Mouse (Mus musculus) ES-Bruce4 (cell line): ENCODE measurements around the gene Col4a1. TPM values are rescaled to one million over a fixed set of nuclear protein-coding genes. Genes with fewer than 3 reads are reported as not detected.

Experiments
- H3K27ac ChIP-seq: 2 replicates; pipeline ENCODE4 v1.5.1; 2012; ENCODE audit warnings: low read length, inconsistent platforms; ENCODE audit not compliant: insufficient read depth
- H3K27me3 ChIP-seq: 2 replicates; pipeline ENCODE4 v1.6.1; 2012; ENCODE audit warnings: mild to moderate bottlenecking, low read length, inconsistent platforms; ENCODE audit not compliant: control insufficient read depth, poor library complexity, insufficient read depth, severe bottlenecking
- H3K36me3 ChIP-seq: 2 replicates; pipeline ENCODE4 v1.6.1; 2012; ENCODE audit warnings: inconsistent platforms, mild to moderate bottlenecking, low read length, moderate library complexity; ENCODE audit not compliant: control insufficient read depth, poor library complexity, insufficient read depth, severe bottlenecking
- H3K4me1 ChIP-seq: one replicate; pipeline ENCODE4 v1.8.1; 2011; ENCODE audit warnings: low read length; ENCODE audit not compliant: control insufficient read depth, insufficient read depth
- H3K4me3 ChIP-seq: 2 replicates; pipeline ENCODE4 v1.5.1; 2011; ENCODE audit warnings: low read depth, mild to moderate bottlenecking, low read length
- H3K9ac ChIP-seq: 2 replicates; pipeline ENCODE4 v1.6.1; 2012; ENCODE audit warnings: low read depth, mild to moderate bottlenecking, inconsistent platforms; ENCODE audit not compliant: poor library complexity, severe bottlenecking
- H3K9me3 ChIP-seq: replicated peaks from 2 replicates; pipeline ENCODE4 v1.6.1; 2012; ENCODE audit warnings: mild to moderate bottlenecking, low read length, inconsistent platforms; ENCODE audit not compliant: control insufficient read depth, poor library complexity, insufficient read depth, severe bottlenecking
- CTCF ChIP-seq: IDR thresholded peaks from one replicate; pipeline ENCODE4 v1.8.1; 2011; ENCODE audit warnings: low read depth, low read length
- EP300 ChIP-seq: IDR thresholded peaks from 2 replicates; pipeline ENCODE4 v1.6.1; 2011; ENCODE audit warnings: low read depth, low read length; ENCODE audit not compliant: insufficient read depth
- POLR2A ChIP-seq: IDR thresholded peaks from one replicate; pipeline ENCODE4 v1.8.1; 2011; ENCODE audit warnings: low read length; ENCODE audit not compliant: insufficient read depth
- polyA plus RNA-seq: library from polyadenylated mRNA; stranded (reverse); fragments of >200 nt; gene quantifications from 2 replicates; pipeline ENCODE4 v1.2.4, GENCODE M21; 2011; ENCODE audit warnings: low read depth; ENCODE audit not compliant: missing spikeins, insufficient read depth, insufficient read length

Gene Col4a1
- polyA plus RNA-seq, 1 experiment, result 56.3 TPM

GRCm38 (mm10) chr8:11259832-11260615 lies 52.6 kb downstream of the Col4a1 start:
- Histone ChIP-seq H3K36me3 (no peaks in the 10 kb centered on the region), H3K9me3 (no peaks in the 10 kb centered on the region), H3K27ac (no peak overlapping the region), H3K9ac (no peak overlapping the region), H3K27me3 (no peaks in the 10 kb centered on the region), H3K4me3 (no peak overlapping the region), H3K4me1 (no peaks in the 10 kb centered on the region)
- TF ChIP-seq EP300 (no peak), POLR2A (no peak), CTCF (no peak)

DNA sequence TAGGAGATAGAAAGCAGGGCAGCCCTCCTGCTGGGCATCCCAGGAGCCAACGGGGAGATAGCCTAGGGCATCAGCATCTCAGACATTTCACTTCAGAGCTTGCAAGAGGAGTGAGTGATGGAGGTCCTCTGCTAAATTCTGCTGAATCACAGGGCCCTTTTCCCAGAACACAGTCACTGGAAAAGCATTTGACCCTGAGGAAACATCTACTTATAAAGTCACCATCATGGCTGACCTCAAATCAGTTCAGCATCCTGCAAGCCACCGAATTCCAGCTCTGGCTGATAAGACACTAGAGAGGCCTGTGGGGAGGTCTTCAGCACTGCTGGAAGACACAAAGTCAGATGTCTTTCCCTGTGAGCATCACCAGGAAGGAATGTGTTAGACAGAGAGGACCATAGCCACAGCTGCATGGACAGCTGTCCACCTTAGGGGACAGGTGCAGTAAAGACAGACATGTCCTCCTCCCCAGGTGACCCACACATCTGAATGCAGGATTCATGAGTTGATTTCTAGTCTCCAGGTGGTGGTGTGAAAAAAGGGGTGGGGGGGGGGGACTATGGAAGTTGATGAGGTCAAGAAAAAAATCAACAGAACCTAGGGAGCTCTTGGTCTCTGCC lies 54.0 kb downstream of the Col4a1 start:
- TF ChIP-seq CTCF (no peak), POLR2A (no peak), EP300 (no peak)
- H3K27me3 ChIP-seq, result no peaks in the 10 kb centered on the region
- no peak overlapping the region for H3K9ac ChIP-seq
- no peak overlapping the region for H3K27ac ChIP-seq
- H3K4me3 ChIP-seq, result no peak overlapping the region
- no peaks in the 10 kb centered on the region for H3K36me3 ChIP-seq
- H3K9me3 ChIP-seq, result no peaks in the 10 kb centered on the region
- no peaks in the 10 kb centered on the region for H3K4me1 ChIP-seq

DNA sequence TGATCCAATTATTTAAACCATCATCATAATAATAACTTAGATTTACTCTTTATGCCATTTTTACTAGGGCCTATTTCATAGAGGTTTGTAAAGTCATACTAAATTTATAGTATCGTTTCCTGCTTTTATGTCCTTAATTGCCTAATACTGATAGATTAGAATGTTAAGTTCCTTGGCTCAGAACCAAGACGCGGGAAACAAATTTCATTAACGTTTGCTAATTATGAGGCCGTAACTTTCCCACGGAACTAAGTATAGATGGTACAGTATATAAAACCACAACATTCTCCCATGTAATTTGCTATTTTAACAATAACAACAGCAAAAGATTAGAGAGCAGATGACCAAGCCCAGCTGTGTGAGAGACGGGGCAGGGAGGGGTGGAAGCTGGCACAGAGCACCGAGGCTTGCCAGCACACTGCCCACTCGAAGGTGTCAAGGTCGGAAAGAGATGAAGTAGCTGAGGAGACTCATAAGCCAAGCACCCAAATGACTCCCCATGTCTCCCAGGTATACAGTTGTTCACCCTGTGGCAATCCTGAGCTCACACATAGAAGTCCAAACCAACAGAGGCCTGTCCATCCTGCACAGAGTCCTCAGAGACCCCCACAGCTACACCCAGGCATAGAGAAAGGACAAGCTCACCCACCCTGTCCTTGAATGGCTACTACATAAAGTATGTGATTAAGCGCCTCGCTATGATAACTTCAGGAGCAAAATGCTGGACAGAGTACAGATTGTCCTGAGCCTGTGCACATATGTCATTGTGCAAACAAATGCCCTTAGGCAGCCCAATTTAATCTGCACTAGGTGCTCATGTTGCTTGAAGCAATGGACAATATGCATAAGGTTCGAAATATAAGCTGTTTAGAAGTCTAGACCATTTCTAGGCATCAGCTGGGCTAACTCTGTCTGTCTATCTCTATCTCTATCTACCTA lies 55.3 kb downstream of the Col4a1 start:
- no peak for TF ChIP-seq POLR2A
- TF ChIP-seq CTCF, result no peak
- no peak for TF ChIP-seq EP300
- H3K9ac ChIP-seq, result no peak overlapping the region
- H3K27me3 ChIP-seq, result no peaks in the 10 kb centered on the region

GRCm38 (mm10) chr8:11256405-11256804 lies 56.2 kb downstream of the Col4a1 start:
- H3K4me1 ChIP-seq, result no peaks in the 10 kb centered on the region
- no peaks in the 10 kb centered on the region for H3K9me3 ChIP-seq
- TF ChIP-seq CTCF (no peak), EP300 (no peak), POLR2A (no peak)
- H3K9ac ChIP-seq, result no peak overlapping the region
- no peak overlapping the region for H3K27ac ChIP-seq
- no peaks in the 10 kb centered on the region for H3K36me3 ChIP-seq
- H3K4me3 ChIP-seq, result no peak overlapping the region
- H3K27me3 ChIP-seq, result no peaks in the 10 kb centered on the region

More for the DNA sequence above, 55.3 kb downstream of the Col4a1 start:
- no peaks in the 10 kb centered on the region for H3K9me3 ChIP-seq
- no peak overlapping the region for H3K27ac ChIP-seq
- no peak overlapping the region for H3K4me3 ChIP-seq
- H3K36me3 ChIP-seq, result no peaks in the 10 kb centered on the region
- no peaks in the 10 kb centered on the region for H3K4me1 ChIP-seq

GRCm38 (mm10) chr8:11255680-11256079 lies 56.9 kb downstream of the Col4a1 start:
- no peak overlapping the region for H3K27ac ChIP-seq
- H3K27me3 ChIP-seq, result no peaks in the 10 kb centered on the region
- TF ChIP-seq CTCF (no peak), POLR2A (no peak), EP300 (no peak)
- no peaks in the 10 kb centered on the region for H3K4me1 ChIP-seq
- no peak overlapping the region for H3K4me3 ChIP-seq
- H3K36me3 ChIP-seq, result no peaks in the 10 kb centered on the region
- no peak overlapping the region for H3K9ac ChIP-seq
- H3K9me3 ChIP-seq, result no peaks in the 10 kb centered on the region
